Comparison of ENCODE assay signal across 8 mouse cellular contexts in genomic region chr10:80855749-80856073, GRCm38 (mm10). TPM values are rescaled to one million over a fixed set of nuclear protein-coding genes. Genes with fewer than 3 reads are reported as not detected.
A peak's percentile ranks its signal among the peaks of the same experiment; 100 is the strongest.
DNase-seq lines count a peak whose midpoint lies in the region; ATAC-seq lines count a peak whose summit lies in the region.

No protein-coding gene starts in this region.

- H3K27me3 ChIP-seq in kidney, embryonic 16.5 days (ENCODE audit: insufficient read depth, low read length), result no peaks in the 10 kb centered on the region
- H3K27me3 ChIP-seq in forebrain, embryonic 15.5 days, result no peaks in the 10 kb centered on the region
- H3K27me3 ChIP-seq in liver, embryonic 16.5 days (ENCODE audit: control insufficient read depth, insufficient read depth, low read depth, low read length), result no peaks in the 10 kb centered on the region

- peak overlapping the region; percentile 94 for H3K9ac ChIP-seq in kidney, embryonic 16.5 days (replicated peaks; ENCODE audit: low read length)
- peak overlapping the region; percentile 73 for H3K9ac ChIP-seq in forebrain, embryonic 15.5 days (replicated peaks)
- H3K9ac ChIP-seq in liver, embryonic 16.5 days (ENCODE audit: low read depth, low read length), result peak overlapping the region; percentile 98

- H3K9me3 ChIP-seq in kidney, embryonic 16.5 days (ENCODE audit: low read length), result no peaks in the 10 kb centered on the region
- no peaks in the 10 kb centered on the region for H3K9me3 ChIP-seq in forebrain, embryonic 15.5 days
- H3K9me3 ChIP-seq in liver, embryonic 16.5 days (replicated peaks; ENCODE audit: control insufficient read depth, low read length), result no peaks in the 10 kb centered on the region

- WGBS in kidney, embryonic 16.5 days, result 22% methylated on average over 11 of the region's 11 CpGs
- 19% methylated on average over 11 of the region's 11 CpGs for WGBS in forebrain, embryonic 15.5 days
- 8% methylated on average over 11 of the region's 11 CpGs for WGBS in liver, embryonic 16.5 days (ENCODE audit: insufficient replicate concordance)

- peaks cover 22% of the 10 kb centered on the region for H3K4me1 ChIP-seq in kidney, embryonic 16.5 days (ENCODE audit: insufficient read depth, low read length)
- H3K4me1 ChIP-seq in forebrain, embryonic 15.5 days, result peaks cover 36% of the 10 kb centered on the region
- H3K4me1 ChIP-seq in liver, embryonic 16.5 days (ENCODE audit: control insufficient read depth, low read depth, low read length), result peaks cover 50% of the 10 kb centered on the region

- H3K4me2 ChIP-seq in kidney, embryonic 16.5 days (replicated peaks; ENCODE audit: low read depth, low read length), result peak overlapping the region; percentile 99
- H3K4me2 ChIP-seq in forebrain, embryonic 15.5 days (replicated peaks), result peak overlapping the region; percentile 96
- H3K4me2 ChIP-seq in liver, embryonic 16.5 days (ENCODE audit: low read depth, low read length), result peak overlapping the region; percentile 96

- no peak overlapping the region for H3K27ac ChIP-seq in kidney, embryonic 16.5 days (ENCODE audit: low read length)
- no peak overlapping the region for H3K27ac ChIP-seq in forebrain, embryonic 15.5 days (replicated peaks)
- peak overlapping the region; percentile 99 for H3K27ac ChIP-seq in liver, embryonic 16.5 days (ENCODE audit: low read length)

- DNase-seq in kidney, adult 11 months, result no peak
- DNase-seq in brain, adult 2 months (ENCODE audit: low read depth, low spot score), result peak; percentile 61
- DNase-seq in right cerebral cortex, postnatal 25 days, result no peak
- no peak for DNase-seq in urinary bladder, postnatal 10 days (ENCODE audit: low spot score)

- peak overlapping the region; percentile 76 for H3K4me3 ChIP-seq in kidney, embryonic 16.5 days (ENCODE audit: low read length)
- H3K4me3 ChIP-seq in forebrain, embryonic 15.5 days, result peak overlapping the region; percentile 72
- H3K4me3 ChIP-seq in liver, embryonic 16.5 days (ENCODE audit: low read depth, low read length), result peak overlapping the region; percentile 96

- peaks cover 21% of the 10 kb centered on the region; the same call in 1 of the 2 replicates for H3K36me3 ChIP-seq in kidney, embryonic 16.5 days (ENCODE audit: insufficient read depth, low read length)
- peaks cover 26% of the 10 kb centered on the region for H3K36me3 ChIP-seq in forebrain, embryonic 15.5 days
- H3K36me3 ChIP-seq in liver, embryonic 16.5 days (ENCODE audit: control insufficient read depth, insufficient read depth), result peaks cover 17% of the 10 kb centered on the region

- 0 out of 2 replicates have a peak, but pooled peaks have one; percentile 7 for ATAC-seq in kidney, embryonic 16.5 days (ENCODE audit: low FRiP score, low TSS enrichment)
- ATAC-seq in forebrain, embryonic 15.5 days (replicated peaks), result no peak
- ATAC-seq in liver, embryonic 16.5 days (ENCODE audit: low read depth), result no peak
- ATAC-seq in megakaryocyte progenitor cell, adult 5-6 weeks (replicated peaks; ENCODE audit: poor library complexity), result no peak

RNA-seq across cellular contexts. Expression of gene Sppl2b, which starts 0.6 kb away (rescaled TPM):
- 52.6 and 54.0 TPM in 2 replicates for polyA plus RNA-seq in kidney, embryonic 16.5 days (2015; fragmentation: Nextera tagmentation; extraction: Ambion mirVana)
- 58.7 and 61.0 TPM in 2 replicates for polyA plus RNA-seq in forebrain, embryonic 15.5 days (2015; fragmentation: Nextera tagmentation; extraction: Ambion mirVana)
- 60.4 and 65.3 TPM in 2 replicates for polyA plus RNA-seq in liver, embryonic 16.5 days (2015; fragmentation: Nextera tagmentation; extraction: Ambion mirVana)
- 17.7 and 18.2 TPM in 2 replicates for total RNA-seq in megakaryocyte progenitor cell, adult 5-6 weeks (2015)
- total RNA-seq in megakaryocyte progenitor cell, adult 5-6 weeks (2017), result 29.4 and 39.4 TPM in 2 replicates

RNA-seq across cellular contexts. Expression of gene Lsm7, which starts 0.7 kb away (rescaled TPM):
- 248 and 262 TPM in 2 replicates for polyA plus RNA-seq in kidney, embryonic 16.5 days (2015; fragmentation: Nextera tagmentation; extraction: Ambion mirVana)
- 268 and 279 TPM in 2 replicates for polyA plus RNA-seq in forebrain, embryonic 15.5 days (2015; fragmentation: Nextera tagmentation; extraction: Ambion mirVana)
- 92.5 and 108 TPM in 2 replicates for polyA plus RNA-seq in liver, embryonic 16.5 days (2015; fragmentation: Nextera tagmentation; extraction: Ambion mirVana)
- 125 and 137 TPM in 2 replicates for total RNA-seq in megakaryocyte progenitor cell, adult 5-6 weeks (2015)
- 307 and 354 TPM in 2 replicates for total RNA-seq in megakaryocyte progenitor cell, adult 5-6 weeks (2017)

RNA-seq across cellular contexts. Expression of gene Lingo3, which starts 11.9 kb away (rescaled TPM):
- 0.66 and 0.71 TPM in 2 replicates for polyA plus RNA-seq in kidney, embryonic 16.5 days (2015; fragmentation: Nextera tagmentation; extraction: Ambion mirVana)
- polyA plus RNA-seq in forebrain, embryonic 15.5 days (2015; fragmentation: Nextera tagmentation; extraction: Ambion mirVana), result 4.4 and 5.5 TPM in 2 replicates
- polyA plus RNA-seq in liver, embryonic 16.5 days (2015; fragmentation: Nextera tagmentation; extraction: Ambion mirVana), result not detected in 2 replicates
- total RNA-seq in megakaryocyte progenitor cell, adult 5-6 weeks (2015), result not detected in 2 replicates
- total RNA-seq in megakaryocyte progenitor cell, adult 5-6 weeks (2017), result not detected in 2 replicates

RNA-seq across cellular contexts. Expression of gene Tmprss9, which starts 15.9 kb away (rescaled TPM):
- polyA plus RNA-seq in kidney, embryonic 16.5 days (2015; fragmentation: Nextera tagmentation; extraction: Ambion mirVana), result 0.08 TPM in 1 of 2 replicates, not detected in the other
- 0.06 and 0.15 TPM in 2 replicates for polyA plus RNA-seq in forebrain, embryonic 15.5 days (2015; fragmentation: Nextera tagmentation; extraction: Ambion mirVana)
- polyA plus RNA-seq in liver, embryonic 16.5 days (2015; fragmentation: Nextera tagmentation; extraction: Ambion mirVana), result 0.04 TPM in 1 of 2 replicates, not detected in the other
- total RNA-seq in megakaryocyte progenitor cell, adult 5-6 weeks (2015), result not detected in 2 replicates
- total RNA-seq in megakaryocyte progenitor cell, adult 5-6 weeks (2017), result not detected in 2 replicates

RNA-seq across cellular contexts. Expression of gene Oaz1, which starts 29.3 kb away (rescaled TPM):
- polyA plus RNA-seq in kidney, embryonic 16.5 days (2015; fragmentation: Nextera tagmentation; extraction: Ambion mirVana), result 1,744 and 2,086 TPM in 2 replicates
- polyA plus RNA-seq in forebrain, embryonic 15.5 days (2015; fragmentation: Nextera tagmentation; extraction: Ambion mirVana), result 1,419 and 1,463 TPM in 2 replicates
- 1,363 and 1,382 TPM in 2 replicates for polyA plus RNA-seq in liver, embryonic 16.5 days (2015; fragmentation: Nextera tagmentation; extraction: Ambion mirVana)
- 1,168 and 1,276 TPM in 2 replicates for total RNA-seq in megakaryocyte progenitor cell, adult 5-6 weeks (2015)
- total RNA-seq in megakaryocyte progenitor cell, adult 5-6 weeks (2017), result 222 and 291 TPM in 2 replicates
